Mouse (Mus musculus) cerebellum, postnatal 14 days (tissue): ENCODE measurements around the gene Gm45799.
A peak's percentile ranks its signal among the peaks of the same experiment; 100 is the strongest.

Experiments
- DNase-seq, 2 experiments: peaks; one replicate each; pipeline ENCODE4 v3.0.0; 2021; ENCODE audit warnings: mixed read lengths in 2 of 2

Gm45799 gene

DNA sequence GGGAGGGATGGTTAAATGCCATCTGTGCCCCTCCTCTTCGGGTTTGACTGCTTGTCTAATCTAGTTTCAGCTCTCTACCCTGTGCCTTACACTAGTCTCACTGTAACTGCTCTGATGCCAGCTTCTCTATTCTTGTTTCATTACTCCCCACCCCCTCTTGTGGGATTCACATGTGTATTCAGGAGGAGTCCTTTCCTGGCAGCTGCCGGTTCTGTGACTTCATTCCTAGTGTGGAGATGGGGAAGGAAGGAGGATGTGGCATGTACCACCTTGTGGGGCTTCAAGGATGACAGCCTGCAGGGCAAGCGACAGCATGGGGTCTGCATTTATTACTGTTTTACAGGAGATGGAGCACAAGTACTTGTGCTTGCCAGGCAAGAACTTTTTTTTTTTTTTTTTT is 1.6 kb downstream of the Gm45799 start:
- no peak for DNase-seq

DNA sequence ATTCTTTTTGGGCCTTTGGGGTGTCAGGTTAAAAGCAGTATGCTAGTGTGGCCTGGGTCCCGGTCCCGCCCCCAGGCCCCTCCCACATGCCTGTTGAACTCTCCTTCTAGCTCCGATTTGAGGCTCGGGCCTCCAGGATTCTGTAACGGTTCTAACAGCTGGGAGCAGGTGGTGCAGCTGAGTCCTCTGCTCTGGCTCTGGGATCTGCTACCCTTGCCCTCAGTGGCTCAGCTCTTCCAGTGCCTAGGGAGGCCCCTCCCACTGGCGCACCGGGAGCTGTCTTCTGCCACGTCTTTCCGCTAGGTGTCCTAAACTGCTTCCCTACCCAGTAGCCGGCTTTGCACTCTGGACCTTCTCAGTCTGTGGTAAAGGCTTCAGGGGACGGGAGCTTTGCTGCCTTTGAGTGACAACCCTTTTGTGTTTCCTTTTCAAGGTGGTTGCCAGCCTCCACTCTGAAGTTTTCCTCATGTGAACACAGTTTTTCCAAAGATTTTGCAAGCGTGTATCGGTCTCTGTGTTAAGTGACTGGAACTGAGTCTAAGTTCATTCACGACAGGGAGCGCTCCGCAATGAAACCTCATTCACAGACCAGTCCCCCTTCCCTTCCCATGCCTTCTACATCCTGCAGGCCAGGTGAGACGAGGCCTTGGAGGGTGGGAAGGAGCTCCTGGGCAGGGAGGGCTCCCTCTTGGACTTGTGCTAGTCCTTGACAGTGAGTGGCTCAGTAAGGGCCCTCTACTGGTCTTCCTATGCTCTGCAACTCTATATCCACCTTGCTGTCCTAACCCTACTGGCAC is 10.5 kb downstream of the Gm45799 start, which contains the start of gene Dnhd1:
Gene Dnhd1 (plus strand): TSS at position 189 of the 797 bp plus-strand sequence.
- DNase-seq: peak; percentile 63 to 72

DNA sequence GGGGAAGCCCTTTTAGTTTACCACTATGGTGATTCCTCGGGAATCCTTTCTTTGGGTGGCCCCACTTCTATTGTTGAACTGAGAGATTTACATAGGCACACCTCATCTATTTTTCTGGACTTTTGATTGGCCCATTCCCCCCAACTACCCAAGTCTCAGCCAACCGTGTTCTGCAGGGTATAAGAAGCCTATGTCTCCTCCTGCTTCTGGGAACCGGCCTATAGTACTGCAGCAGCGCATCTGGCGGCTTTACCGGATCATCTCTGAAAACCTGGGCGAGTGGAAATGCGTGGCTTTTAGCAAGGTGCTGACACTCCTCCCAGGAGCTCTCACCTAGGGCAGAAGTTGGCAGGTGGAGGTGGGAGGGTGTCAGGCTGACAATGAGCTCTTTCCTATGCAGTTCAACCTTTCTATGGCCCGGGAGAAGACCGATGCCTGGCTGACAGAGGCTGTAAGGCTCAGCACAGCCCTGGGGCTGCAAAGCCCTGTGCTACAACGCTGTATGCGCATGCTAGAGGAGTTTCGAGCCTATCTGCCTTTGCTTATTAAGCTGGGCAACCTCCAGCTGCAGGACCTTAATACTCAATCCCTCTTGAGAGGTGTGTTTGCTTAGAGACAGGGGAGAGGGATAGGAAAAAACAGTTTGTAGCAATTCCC is 45.3 kb downstream of the Gm45799 start:
- no peak for DNase-seq

DNA sequence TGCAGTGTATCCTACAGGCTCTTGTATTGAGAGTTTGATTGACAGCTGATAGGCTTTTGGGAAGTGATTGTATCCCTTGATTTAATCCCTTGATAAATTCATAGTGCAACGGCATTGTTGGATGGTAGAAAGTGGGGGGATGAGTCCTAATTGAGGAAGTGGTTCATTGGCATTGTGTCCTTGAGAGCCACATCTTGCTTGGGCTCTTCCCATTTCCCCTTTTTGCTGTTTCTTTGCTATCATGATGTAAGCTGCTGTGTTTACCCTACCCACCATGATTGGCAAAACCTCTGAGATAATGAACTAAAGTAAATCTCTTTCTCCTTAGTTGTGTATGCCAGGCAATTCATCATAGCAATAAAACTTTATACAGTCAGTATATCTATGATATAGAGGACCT is 50.5 kb downstream of the Gm45799 start:
- no peak for DNase-seq

DNA sequence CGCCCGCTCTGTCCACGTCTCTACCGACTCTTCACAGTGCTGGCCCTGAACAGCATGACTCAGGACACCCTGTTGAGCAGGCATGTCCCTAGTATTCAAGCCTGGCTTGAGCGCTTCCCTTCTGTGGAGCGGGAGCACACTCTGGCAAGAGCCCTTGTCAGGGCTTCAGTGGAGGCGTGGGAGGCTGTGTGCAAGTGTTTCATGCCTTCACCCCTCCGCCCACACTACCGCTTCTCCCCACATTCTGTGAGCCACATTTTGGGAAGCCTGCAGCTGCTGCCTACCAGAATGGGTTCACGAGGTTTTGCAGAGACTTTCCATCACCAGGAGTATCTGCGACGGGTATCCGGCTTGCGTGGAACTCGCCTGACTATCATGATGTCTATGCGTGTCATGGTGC is 62.8 kb downstream of the Gm45799 start:
- DNase-seq: no peak

DNA sequence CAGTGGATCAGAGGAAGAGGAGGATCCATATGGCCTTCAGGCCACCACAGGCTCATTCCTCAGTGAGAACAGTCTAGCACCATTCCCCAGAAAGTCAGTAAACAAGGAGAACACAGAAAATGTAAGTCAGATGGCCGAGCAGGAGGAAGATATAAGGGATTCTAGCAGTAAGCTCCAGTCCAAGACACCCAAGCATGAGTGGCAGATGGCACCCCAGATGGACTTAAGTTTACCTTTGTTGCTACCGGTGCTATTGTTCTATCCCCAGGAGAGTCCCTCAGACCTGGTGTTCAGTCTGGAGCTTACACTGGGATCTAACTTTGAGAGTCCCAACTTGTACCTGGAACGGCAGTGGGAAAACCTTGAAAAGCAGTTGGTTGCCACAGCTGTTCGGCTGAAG is 63.5 kb downstream of the Gm45799 start:
- DNase-seq: no peak

DNA sequence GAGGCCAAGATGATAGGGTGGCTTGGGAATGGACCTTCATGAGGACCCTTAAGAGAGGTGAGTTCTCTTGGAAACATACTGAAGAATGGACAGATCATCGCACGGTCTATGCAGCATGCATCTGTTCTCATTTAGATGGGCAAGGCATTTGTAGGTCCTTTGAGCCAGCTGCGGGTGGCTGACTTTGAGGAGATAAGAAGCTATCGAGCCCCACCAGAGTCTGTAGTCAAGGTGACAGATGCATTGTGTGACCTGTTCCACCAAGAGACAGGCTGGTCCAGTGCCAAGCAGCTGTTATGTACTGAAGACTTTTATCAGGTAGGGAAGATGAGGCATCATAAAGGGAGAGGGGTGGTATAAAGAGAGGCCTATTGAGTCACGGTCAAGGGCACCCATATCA is 68.4 kb downstream of the Gm45799 start:
- no peak for DNase-seq

DNA sequence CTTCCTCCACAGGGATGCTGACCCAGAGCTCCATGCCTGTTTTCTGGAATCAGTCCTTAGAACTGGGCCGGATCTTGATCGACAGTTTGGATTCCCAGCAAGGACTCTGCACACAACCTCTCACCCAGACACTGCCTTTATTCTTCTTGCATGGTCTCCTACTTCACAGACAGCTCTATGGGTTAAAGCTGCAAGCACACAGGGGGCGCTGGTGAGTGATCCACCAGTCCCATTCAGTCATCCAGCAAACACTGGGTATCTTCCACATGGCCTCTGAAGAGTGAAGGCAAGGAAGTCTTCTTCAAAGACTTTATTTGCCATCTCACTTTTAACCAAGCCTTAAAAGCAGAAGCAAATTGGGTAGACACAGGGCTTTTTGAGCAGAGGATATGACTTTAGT is 75.0 kb downstream of the Gm45799 start:
- no peak for DNase-seq

DNA sequence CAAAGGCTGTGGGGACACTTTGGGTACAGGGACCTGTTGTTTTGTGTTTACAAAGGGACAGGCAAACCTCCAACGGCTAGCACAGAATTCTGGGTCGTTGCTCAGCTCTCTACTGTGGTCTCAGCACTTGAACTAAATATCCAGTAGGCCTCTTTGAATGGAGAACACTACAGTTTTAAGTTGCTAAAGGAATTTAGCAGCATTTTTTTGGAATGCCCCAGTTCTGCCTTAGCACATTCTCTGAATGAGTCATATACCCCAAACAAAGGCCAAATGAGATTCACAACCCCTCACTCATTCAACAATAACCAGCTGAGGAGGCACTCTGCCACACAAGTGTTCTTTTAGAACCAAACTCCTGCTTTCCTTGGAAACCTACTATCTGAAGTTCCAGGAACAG is 81.6 kb downstream of the Gm45799 start:
- DNase-seq: no peak

DNA sequence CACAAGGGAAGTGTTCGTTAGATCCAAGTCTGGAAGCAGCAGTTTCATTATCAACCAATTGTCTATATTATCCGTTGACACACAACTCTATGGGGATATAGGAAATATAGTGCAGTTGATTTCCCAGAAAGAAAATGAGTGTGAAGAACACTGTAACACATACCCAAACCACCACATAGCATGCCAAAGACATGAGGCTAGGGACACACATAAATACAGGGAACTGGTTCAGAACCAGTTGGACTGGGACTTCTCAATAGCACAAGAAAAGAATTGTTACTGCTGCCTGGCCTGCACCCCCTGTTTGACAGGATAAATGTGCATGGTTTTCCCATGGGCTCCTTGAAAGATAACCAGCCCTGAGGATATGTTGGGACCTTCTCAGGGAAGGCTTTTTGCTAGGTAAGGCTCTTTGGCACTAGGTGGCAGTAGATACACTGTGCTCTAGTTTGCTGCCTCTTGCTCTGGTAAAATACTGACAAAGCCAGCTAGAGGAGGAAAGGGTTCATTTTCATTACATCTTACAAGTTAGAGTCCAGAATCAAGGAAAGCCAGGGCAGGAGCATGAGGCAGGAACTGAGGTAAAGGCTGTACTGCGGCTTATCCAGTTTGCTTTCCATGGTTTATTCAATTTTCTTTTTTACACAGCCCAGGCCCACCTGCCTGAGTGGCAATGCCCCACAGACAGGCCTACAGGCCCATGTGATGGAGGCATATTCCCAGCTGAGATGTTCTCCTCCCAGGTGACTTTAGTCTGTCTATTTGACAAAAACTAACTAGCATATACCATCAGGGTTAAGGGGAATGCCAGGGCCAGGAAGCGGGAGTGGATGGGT is 86.0 kb downstream of the Gm45799 start:
- peak; percentile 64 to 70 for DNase-seq

DNA sequence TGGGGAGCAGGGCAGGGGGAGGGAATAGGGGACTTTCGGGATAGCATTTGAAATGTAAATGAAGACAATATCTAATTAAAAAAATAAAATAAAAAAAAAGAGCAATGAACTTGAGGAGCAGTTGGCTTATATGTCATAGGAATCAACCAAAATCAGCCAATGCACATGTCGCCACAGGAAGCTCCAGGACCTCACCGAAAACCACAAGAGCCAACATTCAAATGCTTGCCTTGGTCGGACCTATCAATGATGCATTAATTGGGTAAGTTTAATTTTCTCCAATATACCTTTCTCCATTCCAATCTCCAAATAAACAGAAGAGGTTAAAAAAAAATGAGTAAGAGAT is 86.6 kb downstream of the Gm45799 start:
- no peak for DNase-seq

DNA sequence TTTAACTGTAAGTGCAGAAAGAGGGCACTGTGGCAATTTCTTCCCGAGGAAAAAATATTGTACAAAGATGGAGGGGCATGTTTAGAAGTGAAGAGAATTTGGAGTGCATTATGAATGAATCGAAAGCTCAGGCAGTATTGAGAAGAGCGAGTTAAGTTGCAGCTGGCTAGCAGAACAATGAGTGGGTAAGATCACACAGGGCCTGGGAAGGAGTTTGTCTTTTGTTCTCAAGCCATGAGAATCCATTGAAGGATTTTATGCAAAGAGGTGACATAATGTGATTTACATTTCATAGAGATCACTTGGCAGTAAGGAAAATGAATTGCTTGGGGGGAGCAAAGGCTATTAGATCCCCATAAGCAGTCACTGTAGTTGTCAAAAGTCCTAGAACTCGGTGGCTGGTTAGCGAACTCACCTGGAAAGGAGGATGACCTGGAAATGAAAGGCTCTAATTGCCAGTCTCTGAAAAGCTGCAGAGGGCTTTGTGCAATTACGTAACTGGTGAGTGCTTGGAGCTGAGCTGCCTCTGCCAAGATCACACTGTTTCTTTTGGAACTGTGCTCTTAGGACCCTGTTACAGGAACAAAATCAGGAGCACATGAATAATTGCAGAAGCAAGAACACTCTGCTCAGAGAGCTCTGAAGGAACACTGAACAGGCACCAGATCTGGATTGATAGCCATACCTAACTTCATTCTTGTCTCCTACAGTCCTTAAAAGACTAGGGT is 88.5 kb downstream of the Gm45799 start:
- DNase-seq: no peak

DNA sequence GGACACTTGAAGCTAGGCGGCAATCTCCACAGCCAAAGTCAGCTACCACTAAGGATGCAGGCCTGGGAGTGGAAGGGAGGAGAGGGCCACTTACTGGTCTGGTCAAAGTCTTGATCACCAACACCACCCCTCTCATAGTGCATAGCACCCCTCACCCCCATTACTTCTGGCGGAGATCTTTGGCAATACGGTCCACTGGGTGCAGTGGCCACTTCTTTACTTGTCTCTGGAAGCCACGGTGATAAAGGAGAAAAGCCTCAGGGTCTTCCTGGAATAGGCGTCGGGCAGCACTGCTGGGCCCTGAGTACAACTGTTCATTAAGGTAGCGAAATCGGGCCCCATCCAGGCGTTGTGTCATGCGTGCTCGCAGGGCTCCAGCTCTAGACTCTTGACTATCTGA is 93.5 kb downstream of the Gm45799 start:
- DNase-seq: no peak
